In genomic region chr2:30048101-30048501, GRCm38 (mm10) we compare ENCODE assay signal across 8 mouse cellular contexts. TPM values are rescaled to one million over a fixed set of nuclear protein-coding genes. Genes with fewer than 3 reads are reported as not detected.
DNase-seq lines count a peak whose midpoint lies in the region; ATAC-seq lines count a peak whose summit lies in the region.

No protein-coding gene starts in this region.

- H3K27me3 ChIP-seq in kidney, embryonic 16.5 days (ENCODE audit: insufficient read depth, low read length) = no peaks in the 10 kb centered on the region
- H3K27me3 ChIP-seq in hindbrain, embryonic 13.5 days = peaks cover 3% of the 10 kb centered on the region; the same call in 1 of the 2 replicates
- H3K27me3 ChIP-seq in midbrain, embryonic 15.5 days (replicated peaks) = no peaks in the 10 kb centered on the region

- H3K36me3 ChIP-seq in kidney, embryonic 16.5 days (ENCODE audit: insufficient read depth, low read length) = no peaks in the 10 kb centered on the region
- H3K36me3 ChIP-seq in hindbrain, embryonic 13.5 days = peaks cover 15% of the 10 kb centered on the region
- 0 out of 2 replicates have a peak, but pooled peaks cover 7% of the 10 kb centered on the region for H3K36me3 ChIP-seq in midbrain, embryonic 15.5 days (replicated peaks)

- peak overlapping the region; percentile 93 for H3K27ac ChIP-seq in kidney, embryonic 16.5 days (ENCODE audit: low read length)
- peak overlapping the region; percentile 96 for H3K27ac ChIP-seq in hindbrain, embryonic 13.5 days
- H3K27ac ChIP-seq in midbrain, embryonic 15.5 days = peak overlapping the region; percentile 99

- WGBS in kidney, embryonic 16.5 days = 45% methylated on average over 11 of the region's 11 CpGs
- whole genome bisulfite sequencing in hindbrain, embryonic 13.5 days = 53% methylated on average over 11 of the region's 11 CpGs
- WGBS in midbrain, embryonic 15.5 days = 58% methylated on average over 11 of the region's 11 CpGs

- no peak for DNase-seq in kidney, adult 9 months
- peak; percentile 73 for DNase-seq in R1 (ENCODE audit: low read depth, low spot score)
- no peak for DNase-seq in T-cell, adult 2 months (ENCODE audit: low spot score)
- no peak for DNase-seq in cerebellum, postnatal 14 days
- DNase-seq in cerebellum, postnatal 25 days = no peak

- ATAC-seq in kidney, embryonic 16.5 days (ENCODE audit: low FRiP score, low TSS enrichment) = no peak
- ATAC-seq in hindbrain, embryonic 13.5 days (ENCODE audit: low FRiP score) = no peak
- ATAC-seq in midbrain, embryonic 15.5 days (replicated peaks) = no peak

- peak overlapping the region; percentile 55 for H3K4me2 ChIP-seq in kidney, embryonic 16.5 days (replicated peaks; ENCODE audit: low read depth, low read length)
- peak overlapping the region; percentile 64 for H3K4me2 ChIP-seq in hindbrain, embryonic 13.5 days
- peak overlapping the region; percentile 66 for H3K4me2 ChIP-seq in midbrain, embryonic 15.5 days

- H3K9me3 ChIP-seq in kidney, embryonic 16.5 days (ENCODE audit: low read length) = no peaks in the 10 kb centered on the region
- no peaks in the 10 kb centered on the region for H3K9me3 ChIP-seq in hindbrain, embryonic 13.5 days
- H3K9me3 ChIP-seq in midbrain, embryonic 15.5 days = no peaks in the 10 kb centered on the region

- peak overlapping the region; percentile 75 for H3K9ac ChIP-seq in kidney, embryonic 16.5 days (replicated peaks; ENCODE audit: low read length)
- H3K9ac ChIP-seq in hindbrain, embryonic 13.5 days = peak overlapping the region; percentile 86
- peak overlapping the region; percentile 78 for H3K9ac ChIP-seq in midbrain, embryonic 15.5 days

- 0 out of 2 replicates have a peak, but pooled peaks cover 3% of the 10 kb centered on the region for H3K4me1 ChIP-seq in kidney, embryonic 16.5 days (ENCODE audit: insufficient read depth, low read length)
- H3K4me1 ChIP-seq in hindbrain, embryonic 13.5 days (replicated peaks) = peaks cover 15% of the 10 kb centered on the region
- H3K4me1 ChIP-seq in midbrain, embryonic 15.5 days = peaks cover 12% of the 10 kb centered on the region

- H3K4me3 ChIP-seq in kidney, embryonic 16.5 days (ENCODE audit: low read length) = peak overlapping the region; percentile 62
- H3K4me3 ChIP-seq in hindbrain, embryonic 13.5 days = peak overlapping the region; percentile 72
- H3K4me3 ChIP-seq in midbrain, embryonic 15.5 days = peak overlapping the region; percentile 88

RNA-seq across cellular contexts. Expression of gene Wdr34, which starts 0.6 kb away (rescaled TPM):
- polyA plus RNA-seq in kidney, embryonic 16.5 days (2015; fragmentation: Nextera tagmentation; extraction: Ambion mirVana) = 42.5 and 44.1 TPM in 2 replicates
- polyA plus RNA-seq in hindbrain, embryonic 13.5 days (2015; fragmentation: Nextera tagmentation; extraction: Ambion mirVana) = 64.2 and 67.0 TPM in 2 replicates
- polyA plus RNA-seq in midbrain, embryonic 15.5 days (2015; fragmentation: Nextera tagmentation; extraction: Ambion mirVana) = 86.7 and 88.7 TPM in 2 replicates

RNA-seq across cellular contexts. Expression of gene Set, which starts 9.1 kb away (rescaled TPM):
- polyA plus RNA-seq in kidney, embryonic 16.5 days (2015; fragmentation: Nextera tagmentation; extraction: Ambion mirVana) = 430 and 458 TPM in 2 replicates
- polyA plus RNA-seq in hindbrain, embryonic 13.5 days (2015; fragmentation: Nextera tagmentation; extraction: Ambion mirVana) = 400 TPM in 2 replicates
- 338 and 355 TPM in 2 replicates for polyA plus RNA-seq in midbrain, embryonic 15.5 days (2015; fragmentation: Nextera tagmentation; extraction: Ambion mirVana)

RNA-seq across cellular contexts. Expression of gene Pkn3, which starts 29.4 kb away (rescaled TPM):
- polyA plus RNA-seq in kidney, embryonic 16.5 days (2015; fragmentation: Nextera tagmentation; extraction: Ambion mirVana) = 13.5 and 15.9 TPM in 2 replicates
- polyA plus RNA-seq in hindbrain, embryonic 13.5 days (2015; fragmentation: Nextera tagmentation; extraction: Ambion mirVana) = 1.9 and 2.3 TPM in 2 replicates
- 1.8 and 1.9 TPM in 2 replicates for polyA plus RNA-seq in midbrain, embryonic 15.5 days (2015; fragmentation: Nextera tagmentation; extraction: Ambion mirVana)

RNA-seq across cellular contexts. Expression of gene Zdhhc12, which starts 45.3 kb away (rescaled TPM):
- polyA plus RNA-seq in kidney, embryonic 16.5 days (2015; fragmentation: Nextera tagmentation; extraction: Ambion mirVana) = 41.6 and 42.6 TPM in 2 replicates
- 24.2 TPM in 2 replicates for polyA plus RNA-seq in hindbrain, embryonic 13.5 days (2015; fragmentation: Nextera tagmentation; extraction: Ambion mirVana)
- polyA plus RNA-seq in midbrain, embryonic 15.5 days (2015; fragmentation: Nextera tagmentation; extraction: Ambion mirVana) = 20.5 and 21.0 TPM in 2 replicates
